Mouse (Mus musculus): ENCODE data around the gene Olfr417.
"Not testable (repeated sequence)": the region's sequence is repeated elsewhere in the genome, so short reads cannot be mapped to it uniquely, and the experiment has no call there.

Gene Olfr417

GRCm38 (mm10) chr1:174364882-174365451, at the start of gene Olfr417:
TSS of gene Olfr417 (plus strand) at chr1:174365122.
- no peak for DNase-seq

- DNase-seq = no peak
Measured at GRCm38 (mm10) chr1:174317308-174317707, 47.6 kb upstream of the Olfr417 start.

GRCm38 (mm10) chr1:174330218-174330617, 34.7 kb upstream of the Olfr417 start, which contains the start of gene Mptx1:
TSS of gene Mptx1 (plus strand) at chr1:174330518.
- DNase-seq = no peak

- not testable (repeated sequence) for DNase-seq
Measured at GRCm38 (mm10) chr1:174353636-174354035, 11.3 kb upstream of the Olfr417 start.

- no peak for DNase-seq
Measured at GRCm38 (mm10) chr1:174354640-174355039, 10.3 kb upstream of the Olfr417 start.

- no peak for DNase-seq
Measured at GRCm38 (mm10) chr1:174373799-174374198, 8.9 kb downstream of the Olfr417 start.

GRCm38 (mm10) chr1:174390746-174391145, 25.8 kb downstream of the Olfr417 start, which contains the start of gene Olfr248:
TSS of gene Olfr248 (plus strand) at chr1:174391046.
- DNase-seq = no peak

GRCm38 (mm10) chr1:174422959-174423358, 58.0 kb downstream of the Olfr417 start:
- no peak for DNase-seq

- no peak for DNase-seq
Measured at GRCm38 (mm10) chr1:174423764-174424163, 58.8 kb downstream of the Olfr417 start, which contains the start of gene Olfr414. TSS of gene Olfr414 (plus strand) at chr1:174424064.

Data from lung, postnatal 36 days (tissue).